17 mouse cellular contexts compared by ENCODE assay signal in genomic region chr6:51100341-51100740, GRCm38 (mm10).
"Had no signal": no experiment of that assay in that cellular context is flagged by ENCODE, and none has a peak within 500 bp of the region (broad histone marks: within the 10 kb centered on the region; RNA-seq: fewer than 3 reads in every experiment).

No protein-coding gene starts in this region.

- DNase-seq: cerebellum, adult 2 months; cerebellum, adult 8-10 months; cerebellum, adult 9-10 months; cerebellum, adult 9-11 months; cerebellum, postnatal 10 days; cerebellum, postnatal 14 days; cerebellum, postnatal 25 days; cerebellum, postnatal 36 days; embryo, embryonic 11 days; forebrain, postnatal 0 days; gastrocnemius, adult 2 months; gastrocnemius, postnatal 10 days; gastrocnemius, postnatal 14 days; gastrocnemius, postnatal 25 days; gastrocnemius, postnatal 36 days; heart, adult 18-20 months; heart, adult 2 months had no signal
